Mouse (Mus musculus) c-Kit-positive CD71-negative TER-119-negative erythroid progenitor cells, embryonic 14.5 days (primary cell): ENCODE measurements at regions not wholly inside any gene's neighbourhood (a gene's known extent, or its start where the extent isn't known, plus 50 kb on each side); places are given as distances from the start of the nearest gene placed in this dataset.

Experiments
- DNase-seq: peaks from one replicate; pipeline ENCODE4 v3.0.0-alpha.2; 2013; ENCODE audit warnings: low read depth

DNA sequence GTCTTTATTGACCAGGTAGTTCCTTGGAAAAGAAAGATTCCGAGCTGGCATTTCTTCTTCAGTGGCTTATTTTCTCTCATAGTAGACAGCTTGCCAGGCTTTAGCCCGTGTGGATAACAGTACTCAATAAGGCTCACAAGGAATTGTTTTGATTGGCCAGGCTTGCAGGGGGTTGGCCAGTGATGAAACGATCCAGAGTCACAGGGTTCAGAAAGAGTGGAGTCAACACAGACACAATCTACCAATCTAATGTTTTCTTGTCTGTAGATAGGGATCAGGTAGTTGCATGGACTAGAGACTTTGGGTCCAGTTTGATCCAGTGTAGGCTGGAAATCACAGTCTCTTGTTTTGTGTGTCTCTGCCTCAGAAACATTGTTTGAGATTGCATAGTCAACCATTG, 115.8 kb upstream of the Tab2 start:
- no peak for DNase-seq

GRCm38 (mm10) chr10:8070472-8070871, 114.4 kb upstream of the Tab2 start:
- no peak for DNase-seq

DNA sequence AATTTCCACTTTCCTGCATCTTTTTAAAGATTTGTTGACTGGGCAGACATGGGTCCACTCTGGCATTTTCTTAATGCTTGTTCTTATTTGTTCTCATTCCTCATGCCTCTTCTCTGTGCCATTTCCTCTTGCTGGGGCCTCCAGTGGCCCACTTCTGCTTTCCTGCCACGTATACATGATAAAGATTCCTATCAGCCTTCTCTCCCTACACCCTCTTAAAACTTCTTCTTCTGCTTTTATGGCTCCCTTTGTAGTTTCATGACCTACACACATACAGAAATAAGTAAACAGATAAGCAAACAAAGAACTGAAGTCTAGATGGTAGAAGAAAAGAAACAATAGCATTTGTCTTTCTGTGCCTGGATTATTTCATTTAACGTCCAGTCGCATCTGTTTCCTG, 110.9 kb upstream of the Tab2 start:
- DNase-seq, result peak; percentile 26

- DNase-seq, result peak; percentile 39
Measured at GRCm38 (mm10) chr10:8065746-8066145, 109.7 kb upstream of the Tab2 start.

DNA sequence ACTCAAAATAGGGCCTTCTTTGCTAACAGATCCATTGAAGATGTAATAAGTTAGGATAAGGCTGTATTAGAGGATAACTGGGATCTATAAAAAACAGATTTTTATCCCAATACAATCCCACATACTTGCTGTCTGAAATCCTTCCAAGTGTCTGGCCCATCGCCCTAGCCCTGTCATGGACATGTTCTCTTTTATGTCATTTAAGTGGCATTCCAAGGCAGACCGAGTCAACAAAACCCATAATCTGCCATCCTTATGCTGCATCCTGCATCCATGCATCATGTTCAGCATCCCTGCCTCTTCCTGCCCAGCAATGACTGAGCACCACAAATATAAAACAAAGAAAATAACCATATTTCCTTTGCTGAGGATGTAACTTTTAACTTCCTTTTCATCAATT, 108.3 kb upstream of the Tab2 start:
- DNase-seq, result no peak

- no peak for DNase-seq
Measured at GRCm38 (mm10) chr10:8063458-8064090, 107.5 kb upstream of the Tab2 start.

- no peak for DNase-seq
Measured at GRCm38 (mm10) chr10:8060987-8061386, 105.0 kb upstream of the Tab2 start.

DNA sequence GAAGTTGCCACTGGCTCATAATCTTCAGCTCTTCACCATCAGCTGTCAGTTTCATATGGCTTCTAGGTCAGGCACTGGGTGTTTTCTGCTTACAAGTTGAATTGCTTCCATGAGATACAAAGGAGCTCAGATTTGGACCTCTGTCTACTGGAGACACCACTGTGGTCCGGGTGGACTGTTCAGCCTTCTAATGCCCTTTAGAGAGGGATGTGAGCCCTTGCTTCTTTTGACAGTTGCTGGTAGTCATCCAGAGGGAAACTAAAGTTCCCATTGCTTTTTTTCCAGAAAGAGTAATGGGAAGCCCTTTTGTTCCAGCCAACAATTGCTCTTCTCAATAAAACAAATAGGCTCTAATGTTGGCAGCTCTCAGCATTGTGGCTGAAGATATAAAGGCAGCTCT, 103.7 kb upstream of the Tab2 start:
- no peak for DNase-seq

DNA sequence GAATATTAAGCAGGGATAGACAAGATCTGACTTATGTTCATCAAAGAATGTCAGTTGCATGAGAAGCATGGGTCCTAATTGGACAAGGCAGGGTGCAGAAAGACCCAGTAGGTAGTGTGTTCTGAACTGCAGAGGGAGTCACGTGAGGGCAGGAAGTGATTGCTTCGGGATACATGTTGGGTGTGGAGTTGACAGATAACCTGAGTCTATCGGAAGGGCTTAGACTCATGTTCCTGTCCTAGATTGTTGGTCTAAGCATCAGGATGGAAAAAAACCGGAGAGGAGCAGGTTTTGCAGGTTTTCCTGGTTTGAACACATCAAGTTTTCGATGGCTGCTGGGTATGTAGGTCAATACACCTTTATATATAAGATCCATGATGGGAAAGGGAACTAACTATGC, 101.8 kb upstream of the Tab2 start:
- no peak for DNase-seq

- no peak for DNase-seq
Measured at GRCm38 (mm10) chr10:8055293-8055692, 99.3 kb upstream of the Tab2 start.

- DNase-seq, result no peak
Measured at GRCm38 (mm10) chr10:8043416-8044163, 87.6 kb upstream of the Tab2 start.

DNA sequence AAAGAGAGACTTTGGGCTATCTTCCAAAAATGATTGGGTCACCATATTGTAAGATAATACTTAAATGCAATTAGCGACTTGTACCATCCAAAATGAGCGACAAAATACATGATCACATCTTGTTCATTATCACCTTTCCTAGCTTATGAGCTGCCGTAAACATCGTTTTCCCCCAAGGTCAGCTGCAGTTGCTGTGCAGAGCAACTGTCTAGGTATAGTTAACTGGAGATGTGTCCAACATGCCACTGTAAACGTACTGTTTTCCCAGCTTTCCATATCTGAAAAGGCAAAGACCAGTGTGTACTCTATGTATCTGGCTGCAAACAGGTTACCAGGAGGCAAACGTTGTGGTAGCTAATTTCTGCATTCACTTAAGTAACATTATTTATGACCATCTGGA, 86.3 kb upstream of the Tab2 start:
- no peak for DNase-seq

GRCm38 (mm10) chr10:8041790-8042189, 85.8 kb upstream of the Tab2 start:
- no peak for DNase-seq

- no peak for DNase-seq
Measured at GRCm38 (mm10) chr10:8037986-8038631, 82.1 kb upstream of the Tab2 start.

DNA sequence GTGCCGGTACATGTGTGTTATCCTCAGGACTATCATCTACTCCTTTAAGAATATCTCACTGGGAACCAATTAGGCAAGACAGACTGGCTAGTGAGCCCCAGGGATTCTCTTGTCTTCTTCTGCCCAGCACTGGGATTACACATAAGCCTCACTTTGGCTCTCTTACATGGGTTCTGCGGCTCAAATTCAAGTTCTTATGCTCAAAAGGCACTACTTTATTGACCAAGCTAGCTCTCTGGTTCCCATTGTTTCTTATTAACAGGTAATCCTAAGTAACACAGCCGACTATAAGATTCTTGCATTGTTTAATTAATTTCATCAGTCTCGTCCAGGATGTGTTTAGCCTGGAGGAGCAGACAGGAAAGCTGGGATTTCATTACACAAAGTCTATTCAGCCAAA, 80.3 kb upstream of the Tab2 start:
- DNase-seq, result no peak

- DNase-seq, result no peak
Measured at GRCm38 (mm10) chr10:8035310-8035709, 79.3 kb upstream of the Tab2 start.

- DNase-seq, result no peak
Measured at GRCm38 (mm10) chr10:8032203-8032602, 76.2 kb upstream of the Tab2 start.

GRCm38 (mm10) chr10:8028840-8029239, 72.8 kb upstream of the Tab2 start:
- DNase-seq, result no peak

DNA sequence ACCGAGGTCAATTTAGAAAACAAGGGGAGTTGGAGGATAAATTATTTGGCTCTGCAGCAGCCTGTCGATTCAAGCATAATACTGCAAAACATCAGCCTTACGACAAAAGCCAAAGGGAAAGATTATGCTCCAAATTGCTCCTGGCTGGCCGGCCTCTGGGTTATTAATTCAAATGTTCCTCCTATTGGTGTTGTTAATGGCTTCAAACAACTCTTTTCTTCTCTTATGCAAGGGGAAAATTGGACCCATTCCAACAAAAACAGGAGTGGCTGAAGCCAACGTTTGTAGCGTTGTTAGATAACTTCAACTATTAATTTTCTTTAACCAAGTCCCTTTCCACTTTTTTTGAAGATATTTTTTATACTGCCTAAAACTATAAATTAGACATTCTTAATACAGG, 71.0 kb upstream of the Tab2 start:
- no peak for DNase-seq

GRCm38 (mm10) chr10:8023741-8024140, 67.7 kb upstream of the Tab2 start:
- DNase-seq, result no peak

DNA sequence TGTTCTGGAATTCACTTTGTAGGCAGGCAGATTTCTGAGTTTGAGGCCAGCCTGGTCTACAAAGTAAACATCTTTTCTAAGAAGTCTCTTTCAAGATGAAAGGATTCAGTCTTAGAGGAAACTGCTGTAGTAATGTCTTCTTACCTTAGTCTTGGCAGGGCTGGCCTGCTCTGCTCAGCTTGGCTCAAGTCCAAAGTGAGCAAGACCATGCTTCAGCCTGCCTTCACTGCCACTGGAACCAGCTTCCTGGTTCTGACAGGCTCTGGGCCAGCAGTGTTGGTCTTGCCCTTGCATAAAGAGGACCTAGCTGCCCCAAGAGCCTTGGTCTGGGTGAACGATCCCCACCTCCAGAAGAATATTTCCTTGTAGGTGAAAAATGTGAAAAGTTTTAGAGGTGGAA, 65.9 kb upstream of the Tab2 start:
- no peak for DNase-seq

DNA sequence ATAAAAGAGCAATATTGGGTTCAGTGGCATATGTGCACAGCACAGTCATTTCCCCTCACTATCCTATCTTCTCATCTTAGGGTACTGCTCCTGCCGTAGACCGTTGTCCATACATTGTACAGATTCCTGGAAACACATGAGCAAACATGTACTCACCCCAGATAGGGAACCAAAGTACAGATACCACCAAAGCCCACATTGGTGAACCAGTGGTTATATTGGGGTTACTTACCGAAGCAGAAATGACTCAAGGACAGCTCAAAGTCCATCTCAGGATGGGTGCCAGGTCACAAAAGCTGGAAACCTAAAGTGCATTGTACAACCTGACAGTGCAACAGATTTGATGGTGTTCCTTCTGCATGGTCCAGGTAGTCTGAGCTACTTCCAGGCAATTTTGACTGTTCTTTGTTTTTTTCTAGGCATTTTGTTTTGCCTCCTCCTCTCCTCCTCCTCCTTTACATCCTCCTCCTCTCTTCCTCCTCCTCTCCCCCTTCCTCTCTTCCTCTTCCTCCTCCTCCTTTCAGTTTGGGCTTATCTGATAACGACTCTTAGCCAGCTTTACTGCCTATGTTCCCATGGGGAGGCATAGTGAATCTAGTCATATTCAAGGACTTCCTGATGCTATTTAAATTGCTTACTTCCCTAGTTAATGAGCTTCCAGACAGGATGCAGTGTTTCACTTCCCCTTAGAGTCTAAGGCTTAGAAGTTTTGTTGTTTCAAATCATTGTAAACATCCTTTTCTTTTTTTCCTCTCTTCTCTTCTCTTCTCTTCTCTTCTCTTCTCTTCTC, 65.1 kb upstream of the Tab2 start:
- DNase-seq, result no peak

- DNase-seq, result no peak
Measured at GRCm38 (mm10) chr10:8020113-8020512, 64.1 kb upstream of the Tab2 start.
